Mouse (Mus musculus) B cell, adult 2 months (primary cell): Measurements from ENCODE around the gene Zfp800.

Experiments
- DNase-seq, 2 experiments: peaks; one replicate each; pipeline ENCODE4 v3.0.0; 2022

Zfp800 gene

DNA sequence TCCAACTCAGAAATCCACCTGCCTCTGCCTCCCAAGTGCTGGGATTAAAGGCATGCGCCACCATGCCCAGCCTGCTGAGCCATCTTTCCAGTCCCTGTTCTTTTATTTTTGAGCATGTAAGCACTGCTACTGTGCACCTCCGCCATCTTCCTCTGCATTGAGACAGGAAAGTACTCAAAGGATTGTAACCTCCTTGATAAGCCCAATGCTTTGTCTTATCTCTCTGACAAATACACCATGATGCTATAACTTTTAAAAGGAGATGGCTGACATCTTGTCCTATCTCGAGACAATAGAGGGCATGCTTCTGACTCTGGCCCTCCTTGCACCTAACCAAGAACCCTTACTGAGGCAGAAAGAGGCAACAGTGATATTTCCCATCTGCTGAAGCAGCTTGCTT lies 88.9 kb downstream of the Zfp800 start:
- DNase-seq = no peak

- no peak for DNase-seq
These were observed 91.1 kb downstream of the Zfp800 start for GRCm38 (mm10) chr6:28306702-28307101.

DNA sequence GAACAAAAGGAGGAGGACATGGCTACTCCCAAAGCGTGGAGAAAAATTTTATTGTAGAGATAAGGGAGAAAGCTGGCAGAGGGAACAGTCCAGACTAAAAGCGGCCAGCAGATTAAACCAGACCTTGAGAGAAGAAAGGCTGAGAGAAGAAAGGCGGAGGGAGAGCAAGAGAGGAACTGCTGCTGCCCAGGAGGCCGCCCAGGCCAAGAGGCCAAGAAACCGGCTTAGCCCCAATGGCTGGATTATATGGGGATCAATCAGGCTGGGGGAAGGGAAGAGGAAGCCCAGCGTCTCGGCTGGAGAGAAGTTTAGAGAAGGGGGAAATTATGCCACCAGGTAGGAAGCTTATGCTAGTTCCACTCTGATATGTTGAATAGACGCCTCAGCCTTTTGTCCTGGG lies 101.5 kb downstream of the Zfp800 start:
- no peak for DNase-seq

DNA sequence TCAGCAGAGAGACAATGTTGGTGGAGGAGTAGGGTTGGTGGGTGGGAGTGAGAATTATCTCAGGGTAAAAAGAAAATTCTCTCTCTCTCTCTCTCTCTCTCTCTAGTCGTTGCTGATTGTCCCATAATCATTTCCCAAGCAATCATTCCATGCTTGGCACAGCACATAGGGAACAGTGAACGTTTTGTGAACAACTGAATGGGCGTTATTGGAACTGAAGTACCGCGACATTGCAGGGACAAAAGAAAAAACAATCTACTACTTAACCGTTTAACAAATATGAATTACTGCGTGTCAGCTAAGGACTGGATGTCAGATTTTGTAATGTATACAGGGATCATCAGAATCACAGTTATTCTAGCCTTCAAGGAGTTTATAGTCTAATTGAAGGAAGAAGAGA lies 102.2 kb downstream of the Zfp800 start:
- DNase-seq = no peak

GRCm38 (mm10) chr6:28292810-28293209 lies 105.0 kb downstream of the Zfp800 start:
- no peak for DNase-seq

DNA sequence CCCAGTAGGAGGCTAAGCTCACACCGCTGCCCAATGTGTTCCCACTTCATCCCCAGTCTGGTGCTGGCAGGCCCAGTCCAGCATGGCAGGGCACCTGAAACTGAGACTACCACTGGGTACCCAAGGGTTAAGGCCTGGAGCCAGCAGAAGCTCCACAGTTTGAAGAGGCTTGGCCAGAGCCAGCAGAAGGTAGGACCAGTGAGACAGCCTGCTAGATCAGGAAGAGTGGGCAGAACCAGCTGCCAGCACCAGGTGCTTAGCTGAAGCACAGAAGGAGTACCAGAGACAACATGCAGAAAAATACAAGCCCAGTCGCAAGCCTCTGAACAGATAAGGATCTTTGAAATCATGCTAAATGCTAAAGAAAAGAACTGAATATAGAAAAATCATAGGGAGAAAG lies 117.9 kb downstream of the Zfp800 start:
- no peak for DNase-seq

- no peak for DNase-seq
These were observed 135.6 kb downstream of the Zfp800 start for GRCm38 (mm10) chr6:28262198-28262621.

- DNase-seq = peak; percentile 86 to 87
These were observed 136.3 kb downstream of the Zfp800 start for GRCm38 (mm10) chr6:28261307-28262197.

DNA sequence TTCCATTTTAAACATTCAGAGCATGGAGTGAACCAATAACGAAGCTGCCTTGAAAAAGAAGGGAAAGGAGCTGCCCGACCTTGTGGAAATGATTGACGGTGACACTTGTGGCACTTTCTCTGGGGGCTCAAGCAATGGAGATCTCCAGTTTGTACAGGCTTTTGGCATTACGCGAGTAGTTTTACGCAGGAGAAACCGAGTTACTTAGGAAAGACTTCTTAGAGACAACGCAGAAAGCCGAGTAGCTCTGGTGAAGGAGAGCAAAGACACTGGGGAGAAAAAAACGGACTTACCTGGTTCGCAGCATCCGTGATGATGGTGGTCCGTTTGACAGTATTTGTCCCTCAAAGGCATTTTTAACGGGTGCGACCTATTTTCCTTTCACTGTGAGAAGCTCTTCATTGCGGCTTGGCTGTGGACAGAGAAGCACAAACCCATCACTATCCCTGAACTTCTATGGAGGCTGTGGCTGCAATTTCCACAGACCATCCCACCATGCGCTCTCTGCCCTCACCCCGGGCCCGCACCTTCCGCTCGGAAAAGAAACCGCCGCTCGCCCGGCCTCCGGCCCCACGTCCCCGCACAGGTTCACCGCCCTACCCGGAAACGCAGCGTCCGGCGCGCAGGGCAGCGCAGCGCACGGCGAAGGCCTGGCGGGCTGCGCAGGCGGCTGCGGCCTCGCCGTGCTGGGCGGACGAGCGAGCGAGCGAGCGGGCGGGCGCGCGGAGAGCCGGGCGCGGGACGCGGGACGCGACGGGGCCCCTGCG lies 137.2 kb downstream of the Zfp800 start:
- DNase-seq = peak; percentile 30 to 41

- DNase-seq = no peak
These were observed 138.1 kb downstream of the Zfp800 start for GRCm38 (mm10) chr6:28259750-28260149.

- no peak for DNase-seq
These were observed 139.4 kb downstream of the Zfp800 start for GRCm38 (mm10) chr6:28258440-28258839.

DNA sequence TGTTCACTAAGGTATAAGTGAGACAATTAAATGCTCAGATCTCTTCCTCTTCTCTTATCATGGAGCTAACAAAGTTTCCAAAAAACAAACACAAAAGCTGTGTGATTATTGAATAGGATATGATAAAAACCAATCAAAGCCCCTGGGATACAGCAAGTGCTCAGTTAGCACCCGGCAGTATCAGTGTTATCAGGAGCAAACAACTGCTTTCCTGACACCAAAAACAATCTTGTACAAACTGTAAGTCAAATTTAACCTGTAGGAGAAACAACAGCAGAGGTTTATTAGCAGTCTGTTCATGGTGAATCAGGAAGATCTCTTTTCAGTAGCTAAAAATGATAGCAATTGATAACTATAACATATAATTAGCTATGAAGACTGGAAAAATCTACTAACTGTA lies 140.0 kb downstream of the Zfp800 start:
- no peak for DNase-seq

- DNase-seq = no peak
These were observed 145.0 kb downstream of the Zfp800 start for GRCm38 (mm10) chr6:28252790-28253189.

- no peak for DNase-seq
These were observed 149.6 kb downstream of the Zfp800 start for GRCm38 (mm10) chr6:28248211-28248610.

DNA sequence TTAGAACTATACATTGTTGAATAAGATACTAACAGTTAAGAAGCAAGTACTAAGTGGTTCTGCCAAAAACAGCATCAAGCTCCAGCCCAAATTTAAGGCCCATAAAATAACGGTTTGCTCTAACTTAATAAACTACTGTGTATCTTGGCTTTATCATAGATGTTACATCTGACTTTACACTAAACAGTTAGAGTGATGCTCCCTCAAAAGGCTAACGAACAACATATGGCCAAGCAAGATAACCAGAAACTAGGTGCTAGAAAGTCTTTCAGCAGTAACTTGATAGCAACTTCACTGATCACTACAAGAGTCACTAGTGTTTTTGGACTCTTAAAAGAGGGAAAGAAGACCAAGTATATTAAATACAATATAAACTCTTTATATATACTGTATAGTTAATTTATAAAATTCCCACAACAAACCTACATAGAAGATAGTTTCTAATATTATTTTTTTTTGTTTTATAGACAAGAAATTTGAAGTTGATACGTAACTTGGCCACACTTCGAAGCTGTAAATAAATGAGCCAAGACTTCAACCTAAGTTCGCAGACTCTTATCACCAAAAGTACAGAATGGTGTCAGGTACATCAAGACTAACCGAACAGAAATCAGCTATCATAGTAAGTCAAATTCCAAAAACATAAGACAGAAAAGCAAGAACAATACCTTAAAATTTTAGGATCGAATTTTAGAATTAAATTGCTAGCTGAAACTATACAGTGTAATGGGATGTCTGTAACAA lies 165.0 kb downstream of the Zfp800 start:
- DNase-seq = no peak

DNA sequence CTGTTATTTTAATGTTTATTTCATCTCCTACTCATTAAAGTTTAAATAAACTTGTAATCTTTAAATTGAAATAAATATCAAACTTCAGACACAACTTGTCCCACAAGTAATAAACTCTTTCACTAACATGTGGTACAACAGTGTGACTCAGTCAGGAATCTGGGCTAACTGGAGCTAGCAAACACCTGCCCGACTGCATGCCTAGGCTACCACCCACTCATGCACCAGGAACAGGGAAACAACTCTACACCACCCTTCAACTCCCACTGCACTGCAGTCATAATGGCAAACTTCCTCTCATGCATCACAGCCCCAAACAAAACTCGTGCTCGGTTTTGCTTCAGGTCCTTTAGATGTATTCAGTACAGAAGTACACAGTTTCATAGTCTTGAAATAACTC lies 169.7 kb downstream of the Zfp800 start:
- no peak for DNase-seq

GRCm38 (mm10) chr6:28221017-28221416 lies 176.8 kb downstream of the Zfp800 start:
- no peak for DNase-seq

DNA sequence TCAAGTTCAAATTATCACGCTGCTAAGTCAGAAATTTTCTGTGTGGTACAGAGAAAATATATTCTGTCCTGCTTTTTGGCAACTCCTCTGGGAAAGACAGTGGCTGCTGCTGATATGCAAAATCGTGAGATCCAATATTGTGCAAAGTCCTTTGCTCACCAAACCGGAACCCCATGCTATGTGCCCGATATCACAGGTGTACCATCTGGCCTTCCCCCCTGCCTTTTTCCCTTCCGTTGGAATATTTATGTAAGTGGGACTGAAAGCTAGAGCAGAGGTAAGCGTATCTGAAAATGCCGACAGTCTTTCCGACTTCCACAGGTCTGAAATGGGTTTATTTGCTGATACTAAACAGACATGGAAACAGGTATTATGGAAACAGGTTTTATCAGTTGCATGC lies 179.4 kb downstream of the Zfp800 start:
- no peak for DNase-seq

DNA sequence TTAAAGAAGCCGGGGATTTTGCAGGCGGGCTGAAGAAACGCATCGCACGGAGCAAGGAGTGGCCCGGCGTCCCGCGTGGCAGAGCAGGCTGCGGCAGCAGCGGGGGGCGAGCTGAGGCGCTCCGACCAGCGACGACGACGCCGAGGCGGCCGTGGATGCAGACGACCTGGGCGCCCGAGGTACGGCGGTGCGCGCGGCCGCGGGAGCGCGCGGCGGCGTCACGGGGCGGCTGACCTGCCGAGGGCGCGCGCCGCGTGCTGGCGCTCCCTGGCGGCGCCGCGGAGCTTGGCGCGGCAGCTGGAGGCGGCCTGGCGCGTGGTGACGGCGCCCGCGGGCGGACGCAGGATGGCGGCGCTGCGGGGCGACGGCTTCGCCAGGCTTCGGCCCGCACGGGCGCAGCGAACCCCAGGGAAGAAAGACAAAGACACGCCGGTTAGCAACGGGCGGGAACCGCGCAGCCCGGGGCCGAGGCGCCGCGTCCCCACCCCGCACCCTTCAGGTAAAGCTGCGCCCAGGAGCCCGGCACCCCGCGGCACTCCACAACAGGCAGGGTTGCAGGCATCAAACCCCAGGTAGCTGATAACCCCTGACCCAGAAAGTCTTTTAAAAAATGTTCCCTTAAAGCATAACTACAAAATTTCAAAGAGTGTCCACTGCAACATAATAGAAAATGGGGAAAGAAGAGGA lies 182.4 kb downstream of the Zfp800 start:
- DNase-seq = peak; percentile 53 to 69

DNA sequence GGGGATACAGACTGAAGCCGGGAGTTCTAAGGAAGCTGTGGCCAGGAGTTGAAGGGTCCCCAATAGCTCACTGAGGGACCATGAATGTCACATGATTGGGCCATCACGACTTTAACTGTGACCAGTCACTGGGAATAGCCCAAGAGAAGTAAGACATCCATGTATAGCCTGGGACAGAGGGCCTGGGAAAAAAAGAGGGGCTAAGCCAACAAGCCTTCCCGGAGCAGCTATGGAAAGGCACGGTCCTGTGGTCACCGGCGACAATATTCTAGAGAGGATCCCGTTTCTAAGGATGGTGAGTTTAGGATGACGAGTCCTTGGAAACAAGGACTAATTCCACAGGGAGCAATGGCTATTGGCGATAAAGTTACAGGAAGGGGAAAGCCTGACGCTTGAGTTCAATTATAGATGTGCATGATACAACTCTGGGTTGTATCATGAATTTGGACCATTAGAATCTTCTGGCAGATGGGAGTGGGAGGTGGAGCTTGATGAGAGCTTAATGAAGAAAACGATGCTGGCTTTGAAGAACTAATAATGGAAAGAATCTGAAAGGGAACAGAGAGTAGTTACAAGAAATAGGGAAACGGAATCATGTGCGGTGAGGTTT lies 183.0 kb downstream of the Zfp800 start:
- DNase-seq = peak in 1 of 2 experiments; percentile 1

DNA sequence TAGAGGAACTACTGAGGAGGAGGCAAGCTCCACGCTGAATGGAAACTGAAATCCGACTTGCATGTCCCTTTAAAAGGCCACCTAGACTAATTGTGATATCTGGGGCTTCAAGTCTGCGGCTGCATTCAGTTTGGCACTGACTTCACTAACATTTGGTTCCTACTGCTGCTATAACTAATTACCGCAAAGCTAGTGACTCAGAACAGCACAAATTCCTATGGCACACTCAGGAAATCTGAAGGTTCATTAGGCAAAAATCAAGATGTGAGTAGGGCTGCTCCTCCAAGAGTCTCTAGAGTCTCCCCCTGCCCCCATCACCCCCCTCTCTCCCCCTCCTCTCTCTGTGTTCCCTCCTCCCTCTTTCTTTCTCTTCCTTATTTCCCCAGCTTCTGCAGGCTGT lies 194.4 kb downstream of the Zfp800 start:
- no peak for DNase-seq

GRCm38 (mm10) chr6:28202833-28203232 lies 195.0 kb downstream of the Zfp800 start:
- no peak for DNase-seq
